Mouse (Mus musculus): ENCODE data around the gene Tacr2. TPM values are rescaled to one million over a fixed set of nuclear protein-coding genes. Genes with fewer than 3 reads are reported as not detected.
A peak's percentile ranks its signal among the peaks of the same experiment; 100 is the strongest.

The Tacr2 gene
- 0.05 TPM in 1 of 2 replicates, not detected in the other for polyA plus RNA-seq (2015; fragmentation: Nextera tagmentation; extraction: Ambion mirVana)

GRCm38 (mm10) chr10:62252000-62252488 is at the start of gene Tacr2:
Tacr2 (plus strand) TSS chr10:62252438.
- Histone ChIP-seq H3K4me1 (ENCODE audit: control insufficient read depth, insufficient read depth, low read length) (no peaks in the 10 kb centered on the region), H3K27me3 (ENCODE audit: control insufficient read depth, insufficient read depth, low read length) (no peaks in the 10 kb centered on the region), H3K4me3 (ENCODE audit: low read length) (no peak within 1 kb of the TSS), H3K9me3 (replicated peaks; ENCODE audit: control insufficient read depth, low read length) (no peaks in the 10 kb centered on the region), H3K9ac (ENCODE audit: low read length) (no peak within 1 kb of the TSS), H3K36me3 (ENCODE audit: control insufficient read depth, insufficient read depth) (no peaks in the 10 kb centered on the region), H3K4me2 (ENCODE audit: low read depth, low read length) (no peak within 1 kb of the TSS), H3K27ac (ENCODE audit: low read length) (no peak within 1 kb of the TSS)
- no peak for ATAC-seq (replicated peaks; ENCODE audit: extremely low read depth, insufficient read depth, low FRiP score)
- 57% methylated on average over 12 of the region's 12 CpGs for WGBS

GRCm38 (mm10) chr10:62202574-62202973 is 49.7 kb upstream of the Tacr2 start:
- H3K9ac ChIP-seq (ENCODE audit: low read length) = no peak overlapping the region
- no peak overlapping the region for H3K27ac ChIP-seq (ENCODE audit: low read length)
- ATAC-seq (replicated peaks; ENCODE audit: extremely low read depth, insufficient read depth, low FRiP score) = no peak
- H3K27me3 ChIP-seq (ENCODE audit: control insufficient read depth, insufficient read depth, low read length) = 0 out of 2 replicates have a peak, but pooled peaks cover 3% of the 10 kb centered on the region
- no peak overlapping the region for H3K4me2 ChIP-seq (ENCODE audit: low read depth, low read length)
- no peaks in the 10 kb centered on the region for H3K36me3 ChIP-seq (ENCODE audit: control insufficient read depth, insufficient read depth)
- WGBS = 74% methylated on average over 6 of the region's 6 CpGs
- H3K4me3 ChIP-seq (ENCODE audit: low read length) = no peak overlapping the region
- no peaks in the 10 kb centered on the region for H3K4me1 ChIP-seq (ENCODE audit: control insufficient read depth, insufficient read depth, low read length)
- H3K9me3 ChIP-seq (replicated peaks; ENCODE audit: control insufficient read depth, low read length) = no peaks in the 10 kb centered on the region

- no peak overlapping the region for H3K27ac ChIP-seq (ENCODE audit: low read length)
- 51% methylated on average over 10 of the region's 10 CpGs for WGBS
- H3K9me3 ChIP-seq (replicated peaks; ENCODE audit: control insufficient read depth, low read length) = no peaks in the 10 kb centered on the region
- no peak overlapping the region for H3K4me3 ChIP-seq (ENCODE audit: low read length)
- no peak overlapping the region for H3K9ac ChIP-seq (ENCODE audit: low read length)
- 0 out of 2 replicates have a peak, but pooled peaks cover 3% of the 10 kb centered on the region for H3K27me3 ChIP-seq (ENCODE audit: control insufficient read depth, insufficient read depth, low read length)
- ATAC-seq (replicated peaks; ENCODE audit: extremely low read depth, insufficient read depth, low FRiP score) = no peak
- H3K36me3 ChIP-seq (ENCODE audit: control insufficient read depth, insufficient read depth) = no peaks in the 10 kb centered on the region
- H3K4me2 ChIP-seq (ENCODE audit: low read depth, low read length) = no peak overlapping the region
- 0 out of 2 replicates have a peak, but pooled peaks cover 3% of the 10 kb centered on the region for H3K4me1 ChIP-seq (ENCODE audit: control insufficient read depth, insufficient read depth, low read length)
These were observed 43.9 kb upstream of the Tacr2 start for GRCm38 (mm10) chr10:62208241-62208896.

GRCm38 (mm10) chr10:62211310-62211709 is 40.9 kb upstream of the Tacr2 start:
- no peak overlapping the region for H3K4me2 ChIP-seq (ENCODE audit: low read depth, low read length)
- H3K4me1 ChIP-seq (ENCODE audit: control insufficient read depth, insufficient read depth, low read length) = 0 out of 2 replicates have a peak, but pooled peaks cover 3% of the 10 kb centered on the region
- H3K9me3 ChIP-seq (replicated peaks; ENCODE audit: control insufficient read depth, low read length) = no peaks in the 10 kb centered on the region
- no peak overlapping the region for H3K4me3 ChIP-seq (ENCODE audit: low read length)
- H3K36me3 ChIP-seq (ENCODE audit: control insufficient read depth, insufficient read depth) = no peaks in the 10 kb centered on the region
- H3K9ac ChIP-seq (ENCODE audit: low read length) = no peak overlapping the region
- no peak for ATAC-seq (replicated peaks; ENCODE audit: extremely low read depth, insufficient read depth, low FRiP score)
- H3K27me3 ChIP-seq (ENCODE audit: control insufficient read depth, insufficient read depth, low read length) = 0 out of 2 replicates have a peak, but pooled peaks cover 3% of the 10 kb centered on the region
- 65% methylated on average over 5 of the region's 6 CpGs for WGBS
- no peak overlapping the region for H3K27ac ChIP-seq (ENCODE audit: low read length)

GRCm38 (mm10) chr10:62215169-62215616 is 37.0 kb upstream of the Tacr2 start:
- H3K4me1 ChIP-seq (ENCODE audit: control insufficient read depth, insufficient read depth, low read length) = no peaks in the 10 kb centered on the region
- H3K36me3 ChIP-seq (ENCODE audit: control insufficient read depth, insufficient read depth) = no peaks in the 10 kb centered on the region
- peak; percentile 59; the same call in 1 of the 2 replicates for ATAC-seq (replicated peaks; ENCODE audit: extremely low read depth, insufficient read depth, low FRiP score)
- H3K4me3 ChIP-seq (ENCODE audit: low read length) = no peak overlapping the region
- no peaks in the 10 kb centered on the region for H3K27me3 ChIP-seq (ENCODE audit: control insufficient read depth, insufficient read depth, low read length)
- H3K4me2 ChIP-seq (ENCODE audit: low read depth, low read length) = no peak overlapping the region
- H3K9me3 ChIP-seq (replicated peaks; ENCODE audit: control insufficient read depth, low read length) = no peaks in the 10 kb centered on the region
- no peak overlapping the region for H3K9ac ChIP-seq (ENCODE audit: low read length)
- WGBS = 21% methylated on average over 5 of the region's 5 CpGs
- no peak overlapping the region for H3K27ac ChIP-seq (ENCODE audit: low read length)

GRCm38 (mm10) chr10:62215633-62216032 is 36.6 kb upstream of the Tacr2 start:
- H3K4me1 ChIP-seq (ENCODE audit: control insufficient read depth, insufficient read depth, low read length) = no peaks in the 10 kb centered on the region
- no peaks in the 10 kb centered on the region for H3K36me3 ChIP-seq (ENCODE audit: control insufficient read depth, insufficient read depth)
- H3K27me3 ChIP-seq (ENCODE audit: control insufficient read depth, insufficient read depth, low read length) = no peaks in the 10 kb centered on the region
- no peak overlapping the region for H3K9ac ChIP-seq (ENCODE audit: low read length)
- H3K9me3 ChIP-seq (replicated peaks; ENCODE audit: control insufficient read depth, low read length) = no peaks in the 10 kb centered on the region
- no peak overlapping the region for H3K4me2 ChIP-seq (ENCODE audit: low read depth, low read length)
- no peak overlapping the region for H3K4me3 ChIP-seq (ENCODE audit: low read length)
- ATAC-seq (replicated peaks; ENCODE audit: extremely low read depth, insufficient read depth, low FRiP score) = no peak
- WGBS = 94% methylated on average over 8 of the region's 8 CpGs
- H3K27ac ChIP-seq (ENCODE audit: low read length) = no peak overlapping the region

- Histone ChIP-seq H3K4me3 (ENCODE audit: low read length) (no peak overlapping the region), H3K4me1 (ENCODE audit: control insufficient read depth, insufficient read depth, low read length) (no peaks in the 10 kb centered on the region), H3K4me2 (ENCODE audit: low read depth, low read length) (no peak overlapping the region), H3K9me3 (replicated peaks; ENCODE audit: control insufficient read depth, low read length) (no peaks in the 10 kb centered on the region), H3K9ac (ENCODE audit: low read length) (no peak overlapping the region), H3K27ac (ENCODE audit: low read length) (peak overlapping the region; percentile 50), H3K36me3 (ENCODE audit: control insufficient read depth, insufficient read depth) (no peaks in the 10 kb centered on the region), H3K27me3 (ENCODE audit: control insufficient read depth, insufficient read depth, low read length) (no peaks in the 10 kb centered on the region)
- 0 out of 2 replicates have a peak, but pooled peaks have one; percentile 25 for ATAC-seq (replicated peaks; ENCODE audit: extremely low read depth, insufficient read depth, low FRiP score)
- WGBS = 56% methylated on average over 5 of the region's 5 CpGs
These were observed 35.6 kb upstream of the Tacr2 start for GRCm38 (mm10) chr10:62216595-62216994.

GRCm38 (mm10) chr10:62217196-62217595 is 35.0 kb upstream of the Tacr2 start:
- Histone ChIP-seq H3K9ac (ENCODE audit: low read length) (no peak overlapping the region), H3K27ac (ENCODE audit: low read length) (peak overlapping the region; percentile 50), H3K4me2 (ENCODE audit: low read depth, low read length) (no peak overlapping the region), H3K4me1 (ENCODE audit: control insufficient read depth, insufficient read depth, low read length) (no peaks in the 10 kb centered on the region), H3K9me3 (replicated peaks; ENCODE audit: control insufficient read depth, low read length) (no peaks in the 10 kb centered on the region), H3K27me3 (ENCODE audit: control insufficient read depth, insufficient read depth, low read length) (no peaks in the 10 kb centered on the region), H3K4me3 (ENCODE audit: low read length) (no peak overlapping the region), H3K36me3 (ENCODE audit: control insufficient read depth, insufficient read depth) (no peaks in the 10 kb centered on the region)
- peak; percentile 30; the same call in 1 of the 2 replicates for ATAC-seq (replicated peaks; ENCODE audit: extremely low read depth, insufficient read depth, low FRiP score)
- 64% methylated on average over 8 of the region's 8 CpGs for WGBS

- no peak for ATAC-seq (replicated peaks; ENCODE audit: extremely low read depth, insufficient read depth, low FRiP score)
- 82% methylated on average over 19 of the region's 19 CpGs for WGBS
- H3K4me2 ChIP-seq (ENCODE audit: low read depth, low read length) = no peak overlapping the region
- no peak overlapping the region for H3K9ac ChIP-seq (ENCODE audit: low read length)
- no peaks in the 10 kb centered on the region for H3K36me3 ChIP-seq (ENCODE audit: control insufficient read depth, insufficient read depth)
- H3K9me3 ChIP-seq (replicated peaks; ENCODE audit: control insufficient read depth, low read length) = no peaks in the 10 kb centered on the region
- H3K4me3 ChIP-seq (ENCODE audit: low read length) = no peak overlapping the region
- no peak overlapping the region; the same call in 1 of the 2 replicates for H3K27ac ChIP-seq (ENCODE audit: low read length)
- no peaks in the 10 kb centered on the region for H3K4me1 ChIP-seq (ENCODE audit: control insufficient read depth, insufficient read depth, low read length)
- no peaks in the 10 kb centered on the region for H3K27me3 ChIP-seq (ENCODE audit: control insufficient read depth, insufficient read depth, low read length)
These were observed 34.0 kb upstream of the Tacr2 start for GRCm38 (mm10) chr10:62218044-62218788.
